Mouse (Mus musculus) brain, embryonic 14.5 days (tissue): ENCODE measurements around the gene Tc2n.
"Not testable (repeated sequence)": the region's sequence is repeated elsewhere in the genome, so short reads cannot be mapped to it uniquely, and the experiment has no call there.

Source experiments
- CTCF ChIP-seq: fragments of 200-500 bp; IDR thresholded peaks from 2 replicates; pipeline ENCODE4 v1.5.1; 2012; ENCODE audit warnings: inconsistent platforms, mild to moderate bottlenecking, moderate library complexity, borderline replicate concordance; ENCODE audit not compliant: insufficient read depth, insufficient read length; ENCODE audit errors: extremely low read depth
- POLR2A ChIP-seq: fragments of 200-500 bp; IDR thresholded peaks from 2 replicates; pipeline ENCODE4 v1.6.1; 2012; ENCODE audit warnings: mild to moderate bottlenecking, inconsistent platforms, borderline replicate concordance; ENCODE audit not compliant: poor library complexity, insufficient read depth, insufficient read length, severe bottlenecking; ENCODE audit errors: extremely low read depth

DNA sequence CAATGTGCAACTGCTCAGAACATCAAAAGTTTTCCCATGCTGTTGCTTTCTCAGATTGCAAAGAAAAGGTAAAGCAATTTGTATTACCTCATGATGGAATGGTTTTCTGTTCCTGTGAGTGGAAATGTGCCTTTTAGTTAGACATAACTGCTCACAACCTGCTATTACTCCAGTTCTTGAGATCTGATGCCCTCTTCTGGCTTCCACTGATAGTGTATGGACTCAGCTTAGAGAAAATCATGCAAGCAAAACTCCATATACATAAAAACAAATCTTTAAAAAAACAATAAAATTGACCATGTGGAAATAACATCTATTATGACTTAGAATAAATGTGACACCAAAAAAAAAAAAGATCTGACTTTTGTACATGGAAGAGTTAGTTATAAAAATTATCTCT, 111.7 kb downstream of the Tc2n start:
- not testable (repeated sequence) for TF ChIP-seq CTCF, POLR2A
